Mouse (Mus musculus) embryonic fibroblast, embryonic 13.5 days (primary cell): ENCODE measurements around the gene Gm6685. TPM values are rescaled to one million over a fixed set of nuclear protein-coding genes. Genes with fewer than 3 reads are reported as not detected.
"Not testable (repeated sequence)": the region's sequence is repeated elsewhere in the genome, so short reads cannot be mapped to it uniquely, and the experiment has no call there.

Source experiments
- H3K27ac ChIP-seq: 2 replicates; pipeline ENCODE4 v1.5.1; 2012; ENCODE audit warnings: low read length, control low read depth, inconsistent platforms; ENCODE audit not compliant: insufficient read depth
- H3K4me1 ChIP-seq: 2 replicates; pipeline ENCODE4 v1.6.1; 2011; ENCODE audit warnings: low read length; ENCODE audit not compliant: control insufficient read depth, insufficient read depth
- H3K4me3 ChIP-seq: 2 replicates; pipeline ENCODE4 v1.5.1; 2011; ENCODE audit warnings: mild to moderate bottlenecking, control low read depth, low read length; ENCODE audit not compliant: insufficient read depth
- CTCF ChIP-seq: IDR thresholded peaks from 2 replicates; pipeline ENCODE4 v1.5.1; 2011; ENCODE audit warnings: mild to moderate bottlenecking, control low read depth, low read length, moderate library complexity, borderline replicate concordance; ENCODE audit not compliant: insufficient read depth
- POLR2A ChIP-seq: IDR thresholded peaks from 2 replicates; pipeline ENCODE4 v1.6.1; 2011; ENCODE audit warnings: low read depth, mild to moderate bottlenecking, control low read depth, low read length, moderate library complexity
- polyA plus RNA-seq: library from polyadenylated mRNA; stranded (reverse); fragments of >200 nt; gene quantifications from 2 replicates; pipeline ENCODE4 v1.2.4, GENCODE M21; 2011; ENCODE audit warnings: low read depth; ENCODE audit not compliant: missing spikeins, insufficient read length

Gm6685 gene
- not detected in 2 replicates for polyA plus RNA-seq

GRCm38 (mm10) chr11:28339224-28340150 lies at the start of gene Gm6685:
TSS of gene Gm6685 (minus strand) at chr11:28339867.
- H3K4me3 ChIP-seq, H3K4me1 ChIP-seq, H3K27ac ChIP-seq: not testable (repeated sequence)

GRCm38 (mm10) chr11:28375891-28376290 lies 36.2 kb upstream of the Gm6685 start:
- TF ChIP-seq POLR2A (no peak), CTCF (no peak)
- no peak overlapping the region for H3K4me3 ChIP-seq
- H3K4me1 ChIP-seq: no peaks in the 10 kb centered on the region
- H3K27ac ChIP-seq: no peak overlapping the region

- H3K4me3 ChIP-seq: no peak overlapping the region
- no peak for TF ChIP-seq POLR2A
- no peak for TF ChIP-seq CTCF
- H3K27ac ChIP-seq: no peak overlapping the region
- H3K4me1 ChIP-seq: no peaks in the 10 kb centered on the region
Measured at GRCm38 (mm10) chr11:28374636-28375035, 35.0 kb upstream of the Gm6685 start.

DNA sequence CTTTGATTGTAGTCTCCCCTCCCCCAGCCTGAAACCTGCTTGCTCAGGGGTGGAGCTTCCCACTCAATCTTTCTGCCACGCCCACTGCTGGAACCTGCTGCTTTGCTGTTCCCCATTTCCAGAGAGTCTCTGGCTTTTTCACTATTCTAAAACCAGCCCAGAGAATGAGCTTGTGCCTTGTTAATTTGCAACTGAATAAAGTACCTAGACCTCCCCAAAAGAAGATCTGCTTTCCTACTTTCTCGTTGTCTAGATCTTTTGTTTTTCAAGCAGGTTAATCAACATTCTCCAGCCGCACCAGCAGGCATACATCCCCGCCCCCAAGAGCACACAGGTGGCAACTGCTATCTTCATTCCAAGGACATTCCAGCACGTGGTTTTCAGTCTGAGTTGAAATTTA lies 31.7 kb upstream of the Gm6685 start:
- not testable (repeated sequence) for H3K4me3 ChIP-seq, H3K27ac ChIP-seq, H3K4me1 ChIP-seq

DNA sequence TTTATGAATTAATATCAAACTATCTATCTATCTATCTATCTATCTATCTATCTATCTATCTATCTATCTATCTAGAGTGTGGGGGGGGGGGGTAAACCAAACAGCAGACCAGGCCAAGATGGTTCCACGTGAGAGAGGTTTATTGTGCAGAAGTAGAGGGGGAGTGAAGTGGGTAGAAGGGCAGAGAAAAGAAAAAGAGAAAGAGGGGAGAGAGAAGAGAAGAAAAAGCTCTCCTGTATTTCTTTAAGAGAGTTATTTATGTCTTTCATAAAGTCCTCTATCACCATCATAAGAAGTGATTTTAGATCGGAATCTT lies 26.2 kb upstream of the Gm6685 start:
- Histone ChIP-seq H3K4me3 (no peak overlapping the region), H3K27ac (no peak overlapping the region)
- TF ChIP-seq CTCF: no peak

DNA sequence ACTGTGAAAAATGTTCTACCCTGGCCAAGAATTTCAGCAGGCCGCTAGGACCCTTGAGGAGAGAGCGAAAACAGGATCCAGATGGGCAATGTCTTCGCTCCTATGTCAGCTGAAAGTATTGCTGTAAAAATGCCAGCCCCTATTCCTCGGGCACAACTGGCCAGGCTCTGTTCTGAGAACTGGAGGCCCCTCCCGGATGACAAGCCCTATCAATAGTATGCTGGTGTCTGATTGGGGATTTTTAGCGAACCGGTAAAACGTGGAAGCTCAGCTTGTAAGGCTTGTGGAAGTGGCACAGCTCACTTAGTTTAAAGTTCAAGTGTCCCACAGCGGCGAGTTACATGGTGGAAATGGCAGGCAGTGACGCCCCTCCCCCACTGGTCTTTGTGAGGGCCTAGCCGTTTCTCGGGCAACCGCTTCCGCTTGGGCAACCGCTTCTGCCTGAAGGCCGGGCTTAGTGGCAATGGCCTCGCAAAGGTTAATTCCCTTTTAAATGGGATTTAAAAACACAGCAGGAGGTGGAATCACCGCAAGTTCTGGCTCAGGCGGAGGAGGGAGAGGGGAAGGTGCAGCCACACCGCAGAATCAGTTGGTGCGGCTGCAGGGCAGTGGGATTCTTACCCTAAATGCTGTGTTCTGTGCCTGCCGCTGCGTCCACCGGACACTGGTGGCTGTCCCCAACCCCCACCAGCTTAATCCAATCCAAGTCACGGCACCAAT lies 25.7 kb upstream of the Gm6685 start:
- no peaks in the 10 kb centered on the region for H3K4me1 ChIP-seq
- no peak overlapping the region for H3K27ac ChIP-seq
- no peak overlapping the region for H3K4me3 ChIP-seq
- no peak for TF ChIP-seq CTCF

More for the DNA sequence above, 26.2 kb upstream of the Gm6685 start:
- H3K4me1 ChIP-seq: no peaks in the 10 kb centered on the region

DNA sequence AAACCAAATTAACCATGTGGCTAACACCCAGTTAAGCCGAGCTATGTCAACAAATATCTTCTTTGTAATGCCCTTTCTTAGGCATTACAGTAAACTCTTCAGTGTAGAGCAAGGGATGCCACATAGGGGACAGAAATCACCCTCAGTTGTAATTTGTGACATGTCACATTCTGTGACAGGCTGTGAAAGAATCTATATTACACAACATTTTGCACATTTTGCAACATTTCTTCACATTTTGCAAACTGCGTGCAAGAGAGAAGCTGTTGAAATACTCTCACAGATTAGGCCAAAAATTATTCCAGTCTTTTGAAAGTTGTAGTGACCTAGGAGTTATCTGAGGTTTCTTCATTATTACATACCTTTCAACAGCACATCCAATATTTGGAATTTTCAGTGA lies 3.8 kb upstream of the Gm6685 start:
- Histone ChIP-seq H3K27ac (no peak overlapping the region), H3K4me3 (no peak overlapping the region), H3K4me1 (no peaks in the 10 kb centered on the region)
- TF ChIP-seq CTCF: no peak
- no peak for TF ChIP-seq POLR2A

- Histone ChIP-seq H3K4me3 (no peak overlapping the region), H3K27ac (no peak overlapping the region), H3K4me1 (no peaks in the 10 kb centered on the region)
- no peak for TF ChIP-seq POLR2A
- no peak for TF ChIP-seq CTCF
Measured at GRCm38 (mm10) chr11:28341887-28342286, 2.2 kb upstream of the Gm6685 start.

GRCm38 (mm10) chr11:28327878-28328277 lies 11.8 kb downstream of the Gm6685 start:
- no peak overlapping the region for H3K27ac ChIP-seq
- TF ChIP-seq CTCF (no peak), POLR2A (no peak)
- no peak overlapping the region for H3K4me3 ChIP-seq
- no peaks in the 10 kb centered on the region for H3K4me1 ChIP-seq

DNA sequence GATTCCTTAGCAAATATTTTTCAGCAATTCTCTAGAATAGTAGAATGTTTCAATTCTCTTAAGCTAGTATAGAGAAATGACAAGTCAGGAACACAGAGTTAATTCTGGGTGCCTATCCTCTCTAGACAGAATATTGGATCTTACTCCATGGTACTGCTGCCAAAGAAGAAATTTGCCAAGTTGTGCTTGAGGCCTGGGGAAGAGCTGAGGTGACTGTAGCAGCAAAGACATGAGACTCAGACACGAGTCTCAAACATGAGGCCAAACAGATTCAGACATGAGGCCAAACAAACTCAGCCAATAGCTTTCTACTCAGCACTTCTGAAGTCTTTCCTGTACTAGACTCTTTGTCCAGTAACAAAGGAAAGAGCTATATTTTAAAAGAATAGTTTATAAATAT lies 26.3 kb downstream of the Gm6685 start:
- no peak overlapping the region for H3K4me3 ChIP-seq
- no peaks in the 10 kb centered on the region for H3K4me1 ChIP-seq
- TF ChIP-seq POLR2A (no peak), CTCF (no peak)
- H3K27ac ChIP-seq: no peak overlapping the region
